In genomic region chr2:31690063-31690462, GRCm38 (mm10) we compare ENCODE assay signal across 8 mouse cellular contexts. TPM values are rescaled to one million over a fixed set of nuclear protein-coding genes. Genes with fewer than 3 reads are reported as not detected.
A peak's percentile ranks its signal among the peaks of the same experiment; 100 is the strongest.
DNase-seq lines count a peak whose midpoint lies in the region; ATAC-seq and TF ChIP-seq lines count a peak whose summit lies in the region.

No protein-coding gene starts in this region.

- H3K4me2 ChIP-seq in heart, embryonic 13.5 days = peak overlapping the region; percentile 84
- H3K4me2 ChIP-seq in hindbrain, embryonic 13.5 days = peak overlapping the region; percentile 84

- H3K4me1 ChIP-seq in heart, embryonic 13.5 days = peaks cover 36% of the 10 kb centered on the region
- peaks cover 5 to 14% of the 10 kb centered on the region in 2 experiments for H3K4me1 ChIP-seq in MEL (ENCODE audit: control insufficient read depth in 1 of 2, insufficient read depth in 2 of 2, low read length in 2 of 2)
- H3K4me1 ChIP-seq in hindbrain, embryonic 13.5 days (replicated peaks) = peaks cover 48% of the 10 kb centered on the region
- peaks cover 37% of the 10 kb centered on the region for H3K4me1 ChIP-seq in midbrain, embryonic 10.5 days

- no peak for TF ChIP-seq CTCF in MEL (IDR thresholded peaks at IDR 0.05 in 2 of 3, conservative IDR thresholded peaks at IDR 0.05 in 1 of 3; ENCODE audit: control insufficient read depth in 1 of 3, insufficient read depth in 1 of 3, low read depth in 2 of 3, low read length in 3 of 3, poor library complexity in 1 of 3, severe bottlenecking in 1 of 3)

- DNase-seq in heart, postnatal 4 days = no peak
- DNase-seq in MEL (ENCODE audit: low read depth, low spot score) = peak; percentile 52
- DNase-seq in midbrain, embryonic 10.5 days (ENCODE audit: low spot score) = no peak
- no peak for DNase-seq in ovary, postnatal 36 days (ENCODE audit: low spot score)

- peak overlapping the region; percentile 85 for H3K4me3 ChIP-seq in heart, embryonic 13.5 days
- peak overlapping the region; percentile 74 to 80 for H3K4me3 ChIP-seq in MEL (ENCODE audit: control insufficient read depth in 1 of 2, insufficient read depth in 1 of 2, low read depth in 2 of 2, low read length in 2 of 2)
- H3K4me3 ChIP-seq in hindbrain, embryonic 13.5 days = peak overlapping the region; percentile 89
- H3K4me3 ChIP-seq in midbrain, embryonic 10.5 days = peak overlapping the region; percentile 92

- no peak for ATAC-seq in heart, embryonic 13.5 days (ENCODE audit: extremely low read depth, insufficient number of reproducible peaks, low FRiP score, low TSS enrichment)
- ATAC-seq in hindbrain, embryonic 13.5 days (ENCODE audit: low FRiP score) = no peak
- no peak for ATAC-seq in erythroid progenitor cell, adult 5-6 weeks (replicated peaks; ENCODE audit: low FRiP score, poor library complexity, severe bottlenecking)
- ATAC-seq in monocyte, adult 5-6 weeks (replicated peaks; ENCODE audit: insufficient number of reproducible peaks, low FRiP score, low TSS enrichment, poor library complexity, severe bottlenecking) = no peak

- TF ChIP-seq POLR2A in MEL (IDR thresholded peaks at IDR 0.05; ENCODE audit: control insufficient read depth in 1 of 2, insufficient read depth in 1 of 2, low read depth in 1 of 2, low read length in 2 of 2, poor library complexity in 1 of 2) = no peak

- H3K36me3 ChIP-seq in heart, embryonic 13.5 days = peaks cover 20% of the 10 kb centered on the region
- peaks cover 0 to 18% of the 10 kb centered on the region in 2 experiments; a peak in 3 of 4 replicates for H3K36me3 ChIP-seq in MEL (ENCODE audit: control insufficient read depth in 1 of 2, insufficient read depth in 2 of 2, low read length in 2 of 2)
- H3K36me3 ChIP-seq in hindbrain, embryonic 13.5 days = no peaks in the 10 kb centered on the region
- peaks cover 32% of the 10 kb centered on the region for H3K36me3 ChIP-seq in midbrain, embryonic 10.5 days

- H3K9me3 ChIP-seq in heart, embryonic 13.5 days = peaks cover 3% of the 10 kb centered on the region; the same call in 1 of the 2 replicates
- no peaks in the 10 kb centered on the region for H3K9me3 ChIP-seq in MEL (replicated peaks; ENCODE audit: insufficient read depth, low read length)
- H3K9me3 ChIP-seq in hindbrain, embryonic 13.5 days = no peaks in the 10 kb centered on the region
- no peaks in the 10 kb centered on the region for H3K9me3 ChIP-seq in midbrain, embryonic 10.5 days (replicated peaks)

- H3K27me3 ChIP-seq in heart, embryonic 13.5 days (replicated peaks) = no peaks in the 10 kb centered on the region
- H3K27me3 ChIP-seq in MEL (ENCODE audit: control insufficient read depth in 1 of 2, insufficient read depth in 2 of 2, low read length in 2 of 2) = no peaks in the 10 kb centered on the region
- no peaks in the 10 kb centered on the region for H3K27me3 ChIP-seq in hindbrain, embryonic 13.5 days
- H3K27me3 ChIP-seq in midbrain, embryonic 10.5 days (ENCODE audit: low read depth, poor library complexity, severe bottlenecking) = no peaks in the 10 kb centered on the region

- no peak overlapping the region for H3K27ac ChIP-seq in heart, embryonic 13.5 days (replicated peaks)
- H3K27ac ChIP-seq in MEL (ENCODE audit: control insufficient read depth, low read depth, low read length) = peak overlapping the region; percentile 14; the same call in 1 of the 2 replicates
- H3K27ac ChIP-seq in hindbrain, embryonic 13.5 days = no peak overlapping the region
- H3K27ac ChIP-seq in midbrain, embryonic 10.5 days (replicated peaks) = peak overlapping the region; percentile 38; the same call in 1 of the 2 replicates

- no peak for TF ChIP-seq EP300 in MEL (IDR thresholded peaks at IDR 0.05; ENCODE audit: low read depth in 1 of 2, low read length in 2 of 2)

- H3K79me2 ChIP-seq in MEL (ENCODE audit: control insufficient read depth, insufficient read depth, low read length, poor library complexity) = peaks cover 28% of the 10 kb centered on the region

- no peak for TF ChIP-seq RAD21 in MEL (IDR thresholded peaks at IDR 0.05; ENCODE audit: low read depth, low read length)

- WGBS in heart, embryonic 13.5 days = 44% methylated on average over 3 of the region's 3 CpGs
- 55% methylated on average over 3 of the region's 3 CpGs for WGBS in hindbrain, embryonic 13.5 days
- WGBS in midbrain, embryonic 10.5 days = 59% methylated on average over 3 of the region's 3 CpGs

- peak overlapping the region; percentile 97 for H3K9ac ChIP-seq in heart, embryonic 13.5 days
- peak overlapping the region; percentile 97 for H3K9ac ChIP-seq in MEL (ENCODE audit: control insufficient read depth, low read depth, low read length, poor library complexity, severe bottlenecking)
- H3K9ac ChIP-seq in hindbrain, embryonic 13.5 days = peak overlapping the region; percentile 93; the same call in 1 of the 2 replicates

TF ChIP-seq in MEL, 35 proteins besides CTCF, POLR2A, EP300 and RAD21:
- TF ChIP-seq JUND (IDR thresholded peaks at IDR 0.05; ENCODE audit: low read depth, low read length) (no peak), SIN3A (IDR thresholded peaks at IDR 0.05; ENCODE audit: low read length) (0 out of 2 replicates have a peak, but pooled peaks have one; percentile 14)

RNA-seq across cellular contexts. Expression of gene Abl1, which starts 1.9 kb away (rescaled TPM):
- 25.2 and 27.9 TPM in 2 replicates for polyA plus RNA-seq in heart, embryonic 13.5 days (2015; fragmentation: Nextera tagmentation; extraction: Ambion mirVana)
- total RNA-seq in heart, postnatal 4 days (2021) = 10 to 100 TPM; 80.1 to 90.6 TPM
- total RNA-seq in MEL (2012; rRNA removed) = 19.8 and 21.3 TPM in 2 replicates
- polyA plus RNA-seq in MEL (2012; ENCODE audit: insufficient read depth in 1 of 2, insufficient read length in 2 of 2, low read depth in 1 of 2, low replicate concordance in 2 of 2, missing spikeins in 1 of 2) = 10 to 100 TPM in 1 of 2 experiments, not detected in 1; 47.1 TPM
- 19.7 and 21.7 TPM in 2 replicates for polyA plus RNA-seq in hindbrain, embryonic 13.5 days (2015; fragmentation: Nextera tagmentation; extraction: Ambion mirVana)
- 44.2 and 48.2 TPM in 2 replicates for polyA plus RNA-seq in midbrain, embryonic 10.5 days (2016; fragmentation: Nextera tagmentation; extraction: Ambion mirVana)
- total RNA-seq in erythroid progenitor cell, adult 5-6 weeks (2015; ENCODE audit: low replicate concordance) = 10.1 and 26.8 TPM in 2 replicates
- total RNA-seq in erythroid progenitor cell, adult 5-6 weeks (2017; ENCODE audit: low replicate concordance) = 24.1 and 26.5 TPM in 2 replicates
- total RNA-seq in monocyte, adult 5-6 weeks (2017) = 22.7 to 41.9 TPM (median 30.4 TPM) in 3 replicates

RNA-seq across cellular contexts. Expression of gene Exosc2, which starts 19.5 kb away (rescaled TPM):
- polyA plus RNA-seq in heart, embryonic 13.5 days (2015; fragmentation: Nextera tagmentation; extraction: Ambion mirVana) = 41.3 and 43.9 TPM in 2 replicates
- 10 to 100 TPM; 21.6 to 22.9 TPM for total RNA-seq in heart, postnatal 4 days (2021)
- total RNA-seq in MEL (2012; rRNA removed) = 138 and 172 TPM in 2 replicates
- 100 to 1,000 TPM; 128 to 219 TPM for polyA plus RNA-seq in MEL (2012; ENCODE audit: insufficient read depth in 1 of 2, insufficient read length in 2 of 2, low read depth in 1 of 2, low replicate concordance in 2 of 2, missing spikeins in 1 of 2)
- polyA plus RNA-seq in hindbrain, embryonic 13.5 days (2015; fragmentation: Nextera tagmentation; extraction: Ambion mirVana) = 41.3 and 43.4 TPM in 2 replicates
- 97.4 and 106 TPM in 2 replicates for polyA plus RNA-seq in midbrain, embryonic 10.5 days (2016; fragmentation: Nextera tagmentation; extraction: Ambion mirVana)
- total RNA-seq in erythroid progenitor cell, adult 5-6 weeks (2015; ENCODE audit: low replicate concordance) = 13.4 and 15.9 TPM in 2 replicates
- total RNA-seq in erythroid progenitor cell, adult 5-6 weeks (2017; ENCODE audit: low replicate concordance) = 12.6 and 25.5 TPM in 2 replicates
- 25.4 to 40.2 TPM (median 28.2 TPM) in 3 replicates for total RNA-seq in monocyte, adult 5-6 weeks (2017)

RNA-seq across cellular contexts. Expression of gene Prdm12, which starts 50.2 kb away (rescaled TPM):
- not detected in 2 replicates for polyA plus RNA-seq in heart, embryonic 13.5 days (2015; fragmentation: Nextera tagmentation; extraction: Ambion mirVana)
- not detected for total RNA-seq in heart, postnatal 4 days (2021)
- total RNA-seq in MEL (2012; rRNA removed) = not detected in 2 replicates
- polyA plus RNA-seq in MEL (2012; ENCODE audit: insufficient read depth in 1 of 2, insufficient read length in 2 of 2, low read depth in 1 of 2, low replicate concordance in 2 of 2, missing spikeins in 1 of 2) = not detected
- 2.2 and 4.0 TPM in 2 replicates for polyA plus RNA-seq in hindbrain, embryonic 13.5 days (2015; fragmentation: Nextera tagmentation; extraction: Ambion mirVana)
- polyA plus RNA-seq in midbrain, embryonic 10.5 days (2016; fragmentation: Nextera tagmentation; extraction: Ambion mirVana) = 2.0 and 4.3 TPM in 2 replicates
- not detected in 2 replicates for total RNA-seq in erythroid progenitor cell, adult 5-6 weeks (2015; ENCODE audit: low replicate concordance)
- not detected in 2 replicates for total RNA-seq in erythroid progenitor cell, adult 5-6 weeks (2017; ENCODE audit: low replicate concordance)
- total RNA-seq in monocyte, adult 5-6 weeks (2017) = not detected in 3 replicates

Comparison
In these comparisons a context has a peak if more than half of its experiments do, and no peak if none do; other contexts are left out.
1. H3K27ac ChIP-seq: peak in MEL (single experiment) and midbrain, embryonic 10.5 days (single experiment); none in heart, embryonic 13.5 days (single experiment) and hindbrain, embryonic 13.5 days (single experiment).
2. Peak in every context shown above with its lines, with median percentiles within 50 percentile points of each other: H3K4me3 ChIP-seq and H3K9ac ChIP-seq.